Mouse (Mus musculus): ENCODE measurements around the gene Plxnc1. TPM values are rescaled to one million over a fixed set of nuclear protein-coding genes. Genes with fewer than 3 reads are reported as not detected.

Gene Plxnc1
- polyA plus RNA-seq, 1 experiment, result 82.8 TPM

DNA sequence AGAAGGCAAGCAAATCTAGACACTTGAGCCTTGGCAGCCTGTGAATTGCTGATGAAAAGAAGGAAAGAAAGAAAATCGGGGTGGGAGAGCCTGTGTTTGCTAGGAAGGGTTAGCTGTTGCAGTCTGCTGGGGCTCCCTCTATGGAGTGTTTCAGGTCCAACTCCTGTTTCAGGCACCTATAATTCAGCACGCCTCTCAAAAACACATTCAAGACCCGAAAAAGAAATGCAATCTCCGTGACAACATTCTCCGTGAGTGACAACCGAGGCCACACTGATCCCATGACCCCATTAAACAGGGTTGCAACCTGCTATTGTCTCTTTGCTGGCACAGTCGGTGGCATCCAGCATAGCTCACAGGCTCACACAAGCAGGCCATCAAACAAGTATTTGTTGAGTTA, 3.8 kb downstream of the Plxnc1 start:
- H3K4me3 ChIP-seq (ENCODE audit: insufficient read depth, low read length), result no peak overlapping the region
- H3K27ac ChIP-seq (ENCODE audit: insufficient read depth, low read depth, low read length), result no peak overlapping the region
- no peak for TF ChIP-seq POLR2A (IDR thresholded peaks at IDR 0.05; ENCODE audit: borderline replicate concordance, low read depth, low read length)
- TF ChIP-seq CTCF (IDR thresholded peaks at IDR 0.05; ENCODE audit: low read depth, low read length), result no peak
- H3K4me1 ChIP-seq (ENCODE audit: control insufficient read depth, insufficient read depth, low read length), result peaks cover 31% of the 10 kb centered on the region

DNA sequence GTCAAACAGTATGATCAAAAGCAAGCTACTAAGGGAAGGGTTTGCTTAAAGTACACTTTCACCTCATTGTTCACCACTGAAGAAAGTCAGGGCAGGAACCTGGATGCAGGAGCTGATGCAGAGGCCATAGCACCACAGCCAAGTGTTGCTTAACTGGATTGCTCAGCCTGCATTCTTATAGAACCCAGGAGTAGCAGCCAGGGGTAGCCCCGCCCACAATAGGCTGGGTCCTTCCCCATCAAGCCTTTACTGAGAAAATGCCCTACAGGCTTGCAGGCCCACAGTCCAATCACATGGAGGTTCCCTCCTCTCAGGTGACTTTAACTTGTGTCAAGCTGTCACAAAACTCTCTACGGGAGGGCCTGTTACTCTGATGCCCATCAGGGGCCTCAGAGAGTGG, 4.6 kb downstream of the Plxnc1 start:
- H3K4me1 ChIP-seq (ENCODE audit: control insufficient read depth, insufficient read depth, low read length), result peaks cover 37% of the 10 kb centered on the region
- no peak overlapping the region for H3K4me3 ChIP-seq (ENCODE audit: insufficient read depth, low read length)
- TF ChIP-seq POLR2A (IDR thresholded peaks at IDR 0.05; ENCODE audit: borderline replicate concordance, low read depth, low read length) (no peak), CTCF (IDR thresholded peaks at IDR 0.05; ENCODE audit: low read depth, low read length) (no peak)
- H3K27ac ChIP-seq (ENCODE audit: insufficient read depth, low read depth, low read length), result no peak overlapping the region

DNA sequence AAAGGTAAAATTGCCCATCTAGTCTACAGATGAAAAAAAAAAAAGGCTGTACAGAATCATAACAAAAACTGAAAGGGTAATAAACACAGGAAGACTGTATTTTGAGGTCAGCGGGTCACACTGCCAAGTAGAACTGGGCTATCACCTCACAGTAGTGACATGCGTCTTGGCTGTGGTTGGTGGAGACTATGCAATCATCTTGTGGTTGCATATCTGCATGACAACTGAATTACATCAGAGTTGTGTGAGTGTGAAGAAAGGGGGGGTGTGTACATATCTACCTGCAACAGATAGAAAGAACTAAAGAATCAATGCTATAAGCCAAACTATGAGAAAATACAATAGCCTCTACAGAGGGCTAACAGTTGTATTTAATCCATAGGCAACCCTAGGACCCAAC, 5.7 kb downstream of the Plxnc1 start:
- TF ChIP-seq CTCF (IDR thresholded peaks at IDR 0.05; ENCODE audit: low read depth, low read length), result no peak
- no peak for TF ChIP-seq POLR2A (IDR thresholded peaks at IDR 0.05; ENCODE audit: borderline replicate concordance, low read depth, low read length)
- Histone ChIP-seq H3K4me1 (ENCODE audit: control insufficient read depth, insufficient read depth, low read length) (peaks cover 45% of the 10 kb centered on the region), H3K27ac (ENCODE audit: insufficient read depth, low read depth, low read length) (no peak overlapping the region), H3K4me3 (ENCODE audit: insufficient read depth, low read length) (no peak overlapping the region)

DNA sequence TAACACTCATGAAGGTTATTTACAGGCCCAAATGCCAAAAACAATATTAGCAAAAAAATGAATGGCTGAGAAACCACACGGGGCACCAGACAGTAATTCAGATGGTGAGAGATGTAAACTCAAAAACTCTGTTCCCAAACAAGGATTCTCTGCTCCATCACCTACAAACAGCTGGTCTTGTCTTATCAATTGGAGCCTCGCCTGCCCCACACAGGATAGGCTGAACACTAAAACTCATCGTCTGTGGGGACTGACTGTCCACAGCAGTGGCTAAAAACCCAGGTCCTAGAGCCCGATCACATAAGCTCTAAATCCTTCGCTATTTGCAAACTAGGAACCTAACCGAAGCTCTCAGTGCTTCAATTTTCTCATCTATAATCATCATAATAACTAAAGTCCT, 6.3 kb downstream of the Plxnc1 start:
- no peak overlapping the region for H3K4me3 ChIP-seq (ENCODE audit: insufficient read depth, low read length)
- no peak overlapping the region for H3K27ac ChIP-seq (ENCODE audit: insufficient read depth, low read depth, low read length)
- H3K4me1 ChIP-seq (ENCODE audit: control insufficient read depth, insufficient read depth, low read length), result peaks cover 48% of the 10 kb centered on the region
- TF ChIP-seq POLR2A (IDR thresholded peaks at IDR 0.05; ENCODE audit: borderline replicate concordance, low read depth, low read length) (no peak), CTCF (IDR thresholded peaks at IDR 0.05; ENCODE audit: low read depth, low read length) (no peak)

DNA sequence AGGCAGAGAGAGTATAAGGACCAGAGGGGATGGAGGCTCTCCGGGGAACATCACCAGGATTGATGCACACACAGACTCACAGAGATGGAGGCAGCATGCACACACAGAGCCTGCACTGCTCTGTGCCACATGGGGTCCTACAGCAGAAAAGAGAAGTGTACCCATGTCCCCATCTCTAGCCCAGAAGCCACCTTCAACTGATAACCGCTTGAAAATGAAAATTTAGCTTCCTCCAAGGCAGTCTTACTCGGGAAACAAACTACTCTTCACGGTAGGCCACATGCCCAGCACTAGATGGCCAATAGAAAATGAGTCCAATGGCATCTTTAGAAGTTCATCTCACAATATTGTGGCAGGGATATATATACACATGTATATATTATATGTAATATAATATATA, 9.4 kb downstream of the Plxnc1 start:
- H3K4me1 ChIP-seq (ENCODE audit: control insufficient read depth, insufficient read depth, low read length), result peaks cover 49% of the 10 kb centered on the region
- H3K27ac ChIP-seq (ENCODE audit: insufficient read depth, low read depth, low read length), result peak overlapping the region; percentile 73
- TF ChIP-seq CTCF (IDR thresholded peaks at IDR 0.05; ENCODE audit: low read depth, low read length), result no peak
- no peak for TF ChIP-seq POLR2A (IDR thresholded peaks at IDR 0.05; ENCODE audit: borderline replicate concordance, low read depth, low read length)
- H3K4me3 ChIP-seq (ENCODE audit: insufficient read depth, low read length), result peak overlapping the region; percentile 21; the same call in 1 of the 2 replicates

DNA sequence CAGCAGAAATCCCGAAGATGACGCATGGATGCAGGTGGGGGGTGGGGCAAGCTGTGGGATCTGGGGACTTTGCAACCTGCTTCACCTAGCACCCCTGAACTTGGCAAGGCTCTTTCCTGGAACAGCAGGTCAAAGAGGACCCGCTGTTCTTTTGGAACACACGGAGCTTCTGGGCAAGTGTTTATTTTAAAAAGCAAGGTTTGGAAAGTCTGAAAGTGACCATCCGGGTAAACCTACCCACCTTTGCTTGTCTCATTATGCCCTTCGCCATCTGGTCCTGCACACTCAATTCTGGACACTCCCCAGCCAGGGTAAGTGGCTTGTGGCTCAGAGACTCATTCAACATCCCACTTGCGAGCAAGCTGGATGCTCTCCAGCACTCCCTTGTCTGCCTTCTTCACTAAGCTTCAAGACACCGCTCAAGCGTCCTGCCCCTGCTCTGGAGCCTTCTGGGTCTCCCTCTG, 10.5 kb downstream of the Plxnc1 start:
- Histone ChIP-seq H3K27ac (ENCODE audit: insufficient read depth, low read depth, low read length) (0 out of 2 replicates have a peak overlapping the region, but pooled peaks have one; percentile 23), H3K4me1 (ENCODE audit: control insufficient read depth, insufficient read depth, low read length) (peaks cover 40% of the 10 kb centered on the region), H3K4me3 (ENCODE audit: insufficient read depth, low read length) (no peak overlapping the region)
- TF ChIP-seq POLR2A (IDR thresholded peaks at IDR 0.05; ENCODE audit: borderline replicate concordance, low read depth, low read length), result no peak
- no peak for TF ChIP-seq CTCF (IDR thresholded peaks at IDR 0.05; ENCODE audit: low read depth, low read length)

DNA sequence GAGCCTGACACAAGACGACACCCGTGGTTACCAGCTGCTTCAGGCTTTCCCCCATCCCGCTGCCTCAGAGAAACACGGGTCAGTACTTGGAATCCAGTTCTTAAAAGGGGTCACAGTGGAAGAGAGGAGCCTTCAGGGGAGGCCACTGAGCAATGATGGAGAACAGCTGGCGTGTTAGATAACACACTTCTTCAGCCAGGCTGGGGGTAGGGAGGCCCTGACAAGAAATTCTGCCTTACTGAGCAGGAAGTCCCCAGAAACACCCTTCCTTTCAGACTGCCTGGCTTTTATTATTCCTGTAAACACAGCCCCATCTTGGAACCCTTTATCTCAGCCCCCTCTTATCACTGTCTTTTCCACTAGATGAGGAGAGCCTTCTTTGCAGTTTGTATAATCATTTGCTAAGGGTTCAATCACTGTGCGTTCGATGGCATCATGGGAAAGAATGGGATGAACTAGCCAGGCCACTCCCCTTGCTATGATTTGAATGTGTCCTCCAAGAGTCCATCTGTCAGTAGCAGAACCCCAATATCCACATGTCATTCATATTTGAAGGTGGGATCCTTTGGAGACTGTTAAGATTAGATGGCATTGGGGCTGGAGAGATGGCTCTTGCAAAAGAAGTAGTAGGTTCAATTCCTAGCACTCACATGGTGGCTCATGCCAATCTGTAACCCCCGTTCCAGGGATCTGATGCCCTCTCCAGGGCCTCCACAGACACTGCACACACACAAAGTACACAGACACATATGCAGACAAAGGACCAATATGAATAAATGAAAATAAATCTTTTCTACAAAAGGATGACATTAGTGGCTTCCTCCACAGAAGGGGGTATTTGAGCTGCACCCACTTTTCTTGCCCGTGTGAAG, 12.4 kb downstream of the Plxnc1 start:
- peak overlapping the region; percentile 13; the same call in 1 of the 2 replicates for H3K27ac ChIP-seq (ENCODE audit: insufficient read depth, low read depth, low read length)
- no peak overlapping the region for H3K4me3 ChIP-seq (ENCODE audit: insufficient read depth, low read length)
- TF ChIP-seq POLR2A (IDR thresholded peaks at IDR 0.05; ENCODE audit: borderline replicate concordance, low read depth, low read length) (no peak), CTCF (IDR thresholded peaks at IDR 0.05; ENCODE audit: low read depth, low read length) (no peak)
- peaks cover 52% of the 10 kb centered on the region for H3K4me1 ChIP-seq (ENCODE audit: control insufficient read depth, insufficient read depth, low read length)

DNA sequence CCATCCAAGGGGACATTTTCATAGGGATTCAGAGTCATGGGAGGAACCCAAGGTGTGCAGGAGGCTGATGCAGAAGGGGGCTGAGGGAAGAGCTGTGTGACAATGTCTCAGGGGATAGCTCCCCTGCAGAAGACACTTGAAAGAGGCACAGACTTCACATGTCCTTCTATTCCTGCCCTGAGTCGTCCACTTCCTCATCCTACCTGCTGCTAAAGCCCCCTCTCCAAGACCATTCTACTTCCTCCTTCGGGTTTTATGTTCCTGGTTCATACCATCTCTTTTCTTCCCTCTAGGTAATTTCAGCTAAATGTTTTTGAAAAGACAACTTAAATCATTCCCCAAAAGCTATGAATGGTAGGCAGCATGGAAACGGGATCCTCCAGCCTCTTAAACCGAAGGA, 16.5 kb downstream of the Plxnc1 start:
- H3K27ac ChIP-seq (ENCODE audit: insufficient read depth, low read depth, low read length), result peak overlapping the region; percentile 13; the same call in 1 of the 2 replicates
- H3K4me3 ChIP-seq (ENCODE audit: insufficient read depth, low read length), result no peak overlapping the region
- H3K4me1 ChIP-seq (ENCODE audit: control insufficient read depth, insufficient read depth, low read length), result peaks cover 59% of the 10 kb centered on the region
- no peak for TF ChIP-seq POLR2A (IDR thresholded peaks at IDR 0.05; ENCODE audit: borderline replicate concordance, low read depth, low read length)
- TF ChIP-seq CTCF (IDR thresholded peaks at IDR 0.05; ENCODE audit: low read depth, low read length), result no peak

DNA sequence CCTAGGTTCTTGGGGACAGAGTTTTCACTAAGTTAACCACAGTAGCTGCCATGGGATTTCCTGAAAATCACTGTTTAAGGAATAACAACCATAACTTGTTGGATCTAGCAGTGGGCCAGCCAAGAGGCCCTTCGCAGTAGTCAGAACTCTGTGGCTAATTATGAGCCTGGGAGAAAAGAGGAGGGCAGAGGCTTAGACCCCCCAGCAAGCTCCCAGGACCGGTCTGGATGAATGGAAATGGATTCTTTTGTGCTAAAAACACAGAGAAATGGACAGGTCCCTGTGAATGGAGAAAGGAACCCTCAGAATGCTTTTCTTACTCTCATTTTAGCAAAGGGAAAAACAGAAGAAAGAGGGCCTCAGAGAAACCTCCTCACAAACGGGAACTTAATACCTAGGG, 18.3 kb downstream of the Plxnc1 start:
- Histone ChIP-seq H3K4me1 (ENCODE audit: control insufficient read depth, insufficient read depth, low read length) (peaks cover 67% of the 10 kb centered on the region), H3K4me3 (ENCODE audit: insufficient read depth, low read length) (no peak overlapping the region), H3K27ac (ENCODE audit: insufficient read depth, low read depth, low read length) (no peak overlapping the region)
- TF ChIP-seq POLR2A (IDR thresholded peaks at IDR 0.05; ENCODE audit: borderline replicate concordance, low read depth, low read length) (no peak), CTCF (IDR thresholded peaks at IDR 0.05; ENCODE audit: low read depth, low read length) (no peak)

DNA sequence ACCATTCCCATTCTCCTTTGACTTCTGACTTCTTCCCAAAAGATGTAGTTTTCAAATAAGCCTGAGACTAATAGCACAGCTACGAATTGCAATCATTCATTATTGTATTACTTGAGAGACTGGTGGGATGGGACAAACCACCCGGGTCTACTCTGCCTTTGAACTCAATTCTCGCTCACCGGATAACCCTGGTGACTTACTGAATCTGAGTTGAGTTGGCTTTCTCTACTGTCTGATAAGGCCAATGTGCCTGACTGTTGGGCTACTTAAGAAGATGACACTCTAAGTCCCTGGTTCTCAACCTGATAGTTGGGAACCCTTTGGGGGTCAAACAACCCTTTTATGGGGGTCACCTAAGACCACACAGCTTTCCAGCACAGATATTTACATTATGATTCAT, 19.8 kb downstream of the Plxnc1 start:
- Histone ChIP-seq H3K27ac (ENCODE audit: insufficient read depth, low read depth, low read length) (peak overlapping the region; percentile 36), H3K4me3 (ENCODE audit: insufficient read depth, low read length) (no peak overlapping the region), H3K4me1 (ENCODE audit: control insufficient read depth, insufficient read depth, low read length) (peaks cover 81% of the 10 kb centered on the region)
- TF ChIP-seq CTCF (IDR thresholded peaks at IDR 0.05; ENCODE audit: low read depth, low read length) (no peak), POLR2A (IDR thresholded peaks at IDR 0.05; ENCODE audit: borderline replicate concordance, low read depth, low read length) (no peak)

All from bone marrow macrophage, adult 2 months (primary cell).